1 mouse cellular context compared by ENCODE assay signal in genomic region chr11:100311656-100312055, GRCm38 (mm10).
TF ChIP-seq lines count a peak whose summit lies in the region.

No protein-coding gene starts in this region.

TF ChIP-seq in MEL, 35 proteins besides CTCF, POLR2A, EP300 and RAD21:
- TF ChIP-seq MAX (IDR thresholded peaks at IDR 0.05; ENCODE audit: low read length) (no peak), RCOR1 (IDR thresholded peaks at IDR 0.05; ENCODE audit: low read depth, low read length) (peak; percentile 29; the same call in 1 of the 2 replicates), ZNF384 (IDR thresholded peaks at IDR 0.05; ENCODE audit: low read depth, low read length) (peak; percentile 85)
